Mouse (Mus musculus): ENCODE results near the gene Hist1h4n. TPM values are rescaled to one million over a fixed set of nuclear protein-coding genes. Genes with fewer than 3 reads are reported as not detected.
"Not testable (repeated sequence)": the region's sequence is repeated elsewhere in the genome, so short reads cannot be mapped to it uniquely, and the experiment has no call there.

The Hist1h4n gene
- polyA plus RNA-seq (2015; fragmentation: Nextera tagmentation; extraction: Ambion mirVana): 6.1 and 9.4 TPM in 2 replicates

- WGBS: under 1% methylated on average over 30 of the region's 58 CpGs
- H3K36me3 ChIP-seq; H3K27ac ChIP-seq (replicated peaks); H3K27me3 ChIP-seq; H3K9me3 ChIP-seq; H3K9ac ChIP-seq (replicated peaks); H3K4me1 ChIP-seq: not testable (repeated sequence)
- ATAC-seq (replicated peaks): peak; percentile 87
- H3K4me3 ChIP-seq: peak within 1 kb of the TSS; percentile 27
- H3K4me2 ChIP-seq (replicated peaks): peak within 1 kb of the TSS; percentile 39
Observed at GRCm38 (mm10) chr13:21831418-21832394, at the start of gene Hist1h4n. Hist1h4n (minus strand) TSS chr13:21832196.

GRCm38 (mm10) chr13:21880735-21881134 is 48.7 kb upstream of the Hist1h4n start:
- Histone ChIP-seq H3K27ac (replicated peaks) (no peak overlapping the region), H3K36me3 (no peaks in the 10 kb centered on the region), H3K4me1 (0 out of 2 replicates have a peak, but pooled peaks cover 3% of the 10 kb centered on the region), H3K9ac (replicated peaks) (no peak overlapping the region), H3K9me3 (no peaks in the 10 kb centered on the region), H3K27me3 (peaks cover 4% of the 10 kb centered on the region; the same call in 1 of the 2 replicates), H3K4me3 (no peak overlapping the region), H3K4me2 (replicated peaks) (no peak overlapping the region)
- WGBS: 85% methylated on average over 6 of the region's 6 CpGs
- no peak for ATAC-seq (replicated peaks)

- not testable (repeated sequence) for H3K9me3 ChIP-seq; H3K4me2 ChIP-seq (replicated peaks); H3K27ac ChIP-seq (replicated peaks); H3K4me1 ChIP-seq; ATAC-seq (replicated peaks); H3K4me3 ChIP-seq; H3K27me3 ChIP-seq; H3K9ac ChIP-seq (replicated peaks); H3K36me3 ChIP-seq
- 73% methylated on average over 3 of the region's 3 CpGs for WGBS
Observed at GRCm38 (mm10) chr13:21865503-21865902, 33.5 kb upstream of the Hist1h4n start.

- 8% methylated on average over 5 of the region's 5 CpGs for WGBS
- Histone ChIP-seq H3K4me2 (replicated peaks) (no peak overlapping the region), H3K9me3 (no peaks in the 10 kb centered on the region), H3K27me3 (no peaks in the 10 kb centered on the region), H3K27ac (replicated peaks) (no peak overlapping the region), H3K9ac (replicated peaks) (no peak overlapping the region), H3K4me3 (no peak overlapping the region), H3K36me3 (no peaks in the 10 kb centered on the region), H3K4me1 (no peaks in the 10 kb centered on the region)
- ATAC-seq (replicated peaks): no peak
Observed at GRCm38 (mm10) chr13:21861608-21862007, 29.6 kb upstream of the Hist1h4n start.

GRCm38 (mm10) chr13:21855698-21856162 is 23.7 kb upstream of the Hist1h4n start:
- Histone ChIP-seq H3K27ac (replicated peaks) (no peak overlapping the region), H3K4me1 (0 out of 2 replicates have a peak, but pooled peaks cover 5% of the 10 kb centered on the region), H3K27me3 (no peaks in the 10 kb centered on the region), H3K4me2 (replicated peaks) (peak overlapping the region; percentile 41), H3K9ac (replicated peaks) (0 out of 2 replicates have a peak overlapping the region, but pooled peaks have one; percentile 34), H3K4me3 (peak overlapping the region; percentile 42), H3K36me3 (no peaks in the 10 kb centered on the region), H3K9me3 (no peaks in the 10 kb centered on the region)
- WGBS: 1% methylated on average over 15 of the region's 15 CpGs
- ATAC-seq (replicated peaks): 0 out of 2 replicates have a peak, but pooled peaks have one; percentile 57

- 1% methylated on average over 11 of the region's 11 CpGs for WGBS
- H3K36me3 ChIP-seq: no peaks in the 10 kb centered on the region
- H3K9me3 ChIP-seq: no peaks in the 10 kb centered on the region
- peak overlapping the region; percentile 41 for H3K4me2 ChIP-seq (replicated peaks)
- H3K9ac ChIP-seq (replicated peaks): no peak overlapping the region
- 0 out of 2 replicates have a peak, but pooled peaks cover 5% of the 10 kb centered on the region for H3K4me1 ChIP-seq
- peak; percentile 68; the same call in 1 of the 2 replicates for ATAC-seq (replicated peaks)
- no peak overlapping the region for H3K27ac ChIP-seq (replicated peaks)
- H3K27me3 ChIP-seq: no peaks in the 10 kb centered on the region
- peak overlapping the region; percentile 42 for H3K4me3 ChIP-seq
Observed at GRCm38 (mm10) chr13:21855146-21855545, 23.1 kb upstream of the Hist1h4n start.

GRCm38 (mm10) chr13:21852215-21852945 is 20.4 kb upstream of the Hist1h4n start:
- Histone ChIP-seq H3K4me3 (no peak overlapping the region), H3K27ac (replicated peaks) (no peak overlapping the region), H3K9ac (replicated peaks) (no peak overlapping the region), H3K4me1 (0 out of 2 replicates have a peak, but pooled peaks cover 5% of the 10 kb centered on the region), H3K36me3 (no peaks in the 10 kb centered on the region), H3K9me3 (no peaks in the 10 kb centered on the region), H3K27me3 (no peaks in the 10 kb centered on the region), H3K4me2 (replicated peaks) (no peak overlapping the region)
- no peak for ATAC-seq (replicated peaks)
- WGBS: 75% methylated on average over 3 of the region's 3 CpGs

- H3K27ac ChIP-seq (replicated peaks); H3K9me3 ChIP-seq; H3K4me3 ChIP-seq; H3K4me1 ChIP-seq; ATAC-seq (replicated peaks); H3K27me3 ChIP-seq; H3K9ac ChIP-seq (replicated peaks); H3K4me2 ChIP-seq (replicated peaks); H3K36me3 ChIP-seq: not testable (repeated sequence)
- 25% methylated on average over 1 of the region's 1 CpGs for WGBS
Observed at GRCm38 (mm10) chr13:21850696-21851095, 18.7 kb upstream of the Hist1h4n start.

- H3K4me1 ChIP-seq: no peaks in the 10 kb centered on the region
- no peak overlapping the region for H3K4me2 ChIP-seq (replicated peaks)
- no peak overlapping the region for H3K9ac ChIP-seq (replicated peaks)
- H3K27me3 ChIP-seq: no peaks in the 10 kb centered on the region
- H3K36me3 ChIP-seq: no peaks in the 10 kb centered on the region
- H3K27ac ChIP-seq (replicated peaks): no peak overlapping the region
- no peak for ATAC-seq (replicated peaks)
- H3K4me3 ChIP-seq: no peak overlapping the region
- WGBS: 25% methylated on average over 8 of the region's 8 CpGs
- no peaks in the 10 kb centered on the region for H3K9me3 ChIP-seq
Observed at GRCm38 (mm10) chr13:21847883-21848282, 15.9 kb upstream of the Hist1h4n start.

GRCm38 (mm10) chr13:21846356-21846755 is 14.4 kb upstream of the Hist1h4n start:
- H3K36me3 ChIP-seq: not testable (repeated sequence)

GRCm38 (mm10) chr13:21840508-21840907 is 8.5 kb upstream of the Hist1h4n start:
- H3K4me2 ChIP-seq (replicated peaks); H3K9ac ChIP-seq (replicated peaks); H3K4me1 ChIP-seq; H3K27me3 ChIP-seq; H3K4me3 ChIP-seq; H3K27ac ChIP-seq (replicated peaks); H3K9me3 ChIP-seq; H3K36me3 ChIP-seq: not testable (repeated sequence)
- ATAC-seq (replicated peaks): peak; percentile 78
- no CpG with 5 or more reads among the region's 4 CpGs for WGBS

More at GRCm38 (mm10) chr13:21846356-21846755, 14.4 kb upstream of the Hist1h4n start:
- H3K9me3 ChIP-seq; H3K4me2 ChIP-seq (replicated peaks); H3K27me3 ChIP-seq; ATAC-seq (replicated peaks); H3K27ac ChIP-seq (replicated peaks); H3K4me1 ChIP-seq; H3K4me3 ChIP-seq; H3K9ac ChIP-seq (replicated peaks): not testable (repeated sequence)

- H3K27ac ChIP-seq (replicated peaks); H3K9me3 ChIP-seq; H3K4me1 ChIP-seq; H3K27me3 ChIP-seq; H3K4me2 ChIP-seq (replicated peaks); H3K36me3 ChIP-seq; H3K9ac ChIP-seq (replicated peaks); H3K4me3 ChIP-seq: not testable (repeated sequence)
- no CpG with 5 or more reads among the region's 24 CpGs for WGBS
- peak; percentile 97 for ATAC-seq (replicated peaks)
Observed at GRCm38 (mm10) chr13:21833461-21833860, 1.5 kb upstream of the Hist1h4n start, which contains the start of the genes Hist1h2ap and Hist1h2br. Hist1h2ap (minus strand) TSS chr13:21833507. Hist1h2br (plus strand) TSS chr13:21833743.
